ENCODE assay signal across 14 mouse cellular contexts in genomic region chr5:14994124-14994523, GRCm38 (mm10). TPM values are rescaled to one million over a fixed set of nuclear protein-coding genes. Genes with fewer than 3 reads are reported as not detected.
DNase-seq lines count a peak whose midpoint lies in the region; ATAC-seq lines count a peak whose summit lies in the region.
"Not testable (repeated sequence)": the region's sequence is repeated elsewhere in the genome, so short reads cannot be mapped to it uniquely, and the experiment has no call there.
"Had no signal": no experiment of that assay in that cellular context is flagged by ENCODE, and none has a peak within 500 bp of the region (broad histone marks: within the 10 kb centered on the region; RNA-seq: fewer than 3 reads in every experiment).

No protein-coding gene starts in this region.

- not testable (repeated sequence) for H3K36me3 ChIP-seq in forebrain, embryonic 11.5 days (ENCODE audit: control insufficient read depth, insufficient read depth, low read length); heart, embryonic 14.5 days (ENCODE audit: control insufficient read depth, insufficient read depth, low read length); hindbrain, embryonic 15.5 days; kidney, embryonic 16.5 days (ENCODE audit: insufficient read depth, low read length); liver, embryonic 11.5 days (ENCODE audit: control insufficient read depth, insufficient read depth, low read length); midbrain, embryonic 15.5 days (replicated peaks); stomach, embryonic 15.5 days

- H3K27me3 ChIP-seq in forebrain, embryonic 11.5 days (ENCODE audit: control insufficient read depth, insufficient read depth, low read length); heart, embryonic 14.5 days (ENCODE audit: control insufficient read depth, insufficient read depth, low read length); hindbrain, embryonic 15.5 days; kidney, embryonic 16.5 days (ENCODE audit: insufficient read depth, low read length); liver, embryonic 11.5 days (replicated peaks; ENCODE audit: control insufficient read depth, insufficient read depth, low read length); midbrain, embryonic 15.5 days (replicated peaks); stomach, embryonic 15.5 days (replicated peaks): not testable (repeated sequence)

- H3K9ac ChIP-seq in forebrain, embryonic 11.5 days (ENCODE audit: low read length); heart, embryonic 14.5 days (ENCODE audit: low read length); hindbrain, embryonic 15.5 days; kidney, embryonic 16.5 days (replicated peaks; ENCODE audit: low read length); liver, embryonic 11.5 days (ENCODE audit: low read depth, low read length); midbrain, embryonic 15.5 days; stomach, embryonic 15.5 days: not testable (repeated sequence)

- not testable (repeated sequence) for H3K4me1 ChIP-seq in forebrain, embryonic 11.5 days (replicated peaks; ENCODE audit: control insufficient read depth, insufficient read depth, low read length); heart, embryonic 14.5 days (ENCODE audit: control insufficient read depth in 2 of 2, insufficient read depth in 2 of 2, low read length in 2 of 2); hindbrain, embryonic 15.5 days (replicated peaks); kidney, embryonic 16.5 days (ENCODE audit: insufficient read depth, low read length); liver, embryonic 11.5 days (replicated peaks; ENCODE audit: control insufficient read depth, insufficient read depth, low read length); midbrain, embryonic 15.5 days; stomach, embryonic 15.5 days

- peak; percentile 89 for ATAC-seq in forebrain, embryonic 11.5 days (replicated peaks; ENCODE audit: low FRiP score)
- ATAC-seq in heart, embryonic 14.5 days (ENCODE audit: insufficient number of reproducible peaks, insufficient read depth, low FRiP score, low read depth): peak; percentile 64
- peak; percentile 77; the same call in 1 of the 2 replicates for ATAC-seq in hindbrain, embryonic 15.5 days (ENCODE audit: low FRiP score, low read depth)
- ATAC-seq in kidney, embryonic 16.5 days (ENCODE audit: low FRiP score, low TSS enrichment): peak; percentile 69; the same call in 1 of the 2 replicates
- ATAC-seq in liver, embryonic 11.5 days (replicated peaks; ENCODE audit: low FRiP score): peak; percentile 83; the same call in 1 of the 2 replicates
- peak; percentile 75; the same call in 1 of the 2 replicates for ATAC-seq in midbrain, embryonic 15.5 days (replicated peaks)
- ATAC-seq in stomach, embryonic 15.5 days (ENCODE audit: insufficient read depth, low FRiP score, low read depth): peak; percentile 71; the same call in 1 of the 2 replicates

- H3K4me2 ChIP-seq in forebrain, embryonic 11.5 days (ENCODE audit: low read depth, low read length, severe bottlenecking); heart, embryonic 14.5 days (ENCODE audit: low read length); hindbrain, embryonic 15.5 days; kidney, embryonic 16.5 days (replicated peaks; ENCODE audit: low read depth, low read length); liver, embryonic 11.5 days; midbrain, embryonic 15.5 days; stomach, embryonic 15.5 days: not testable (repeated sequence)

- H3K4me3 ChIP-seq in forebrain, embryonic 11.5 days (ENCODE audit: low read depth, low read length); heart, embryonic 14.5 days (ENCODE audit: control insufficient read depth in 1 of 2, insufficient read depth in 1 of 2, low read depth in 1 of 2, low read length in 2 of 2); hindbrain, embryonic 15.5 days; kidney, embryonic 16.5 days (ENCODE audit: low read length); liver, embryonic 11.5 days (ENCODE audit: low read depth, low read length); midbrain, embryonic 15.5 days; stomach, embryonic 15.5 days (replicated peaks): not testable (repeated sequence)

- WGBS in forebrain, embryonic 11.5 days: 91% methylated on average over 6 of the region's 6 CpGs
- WGBS in heart, embryonic 14.5 days: 80% methylated on average over 6 of the region's 6 CpGs
- 88% methylated on average over 6 of the region's 6 CpGs for WGBS in hindbrain, embryonic 15.5 days
- 84% methylated on average over 6 of the region's 6 CpGs for WGBS in kidney, embryonic 16.5 days
- 83% methylated on average over 6 of the region's 6 CpGs for WGBS in liver, embryonic 11.5 days
- WGBS in midbrain, embryonic 15.5 days: 85% methylated on average over 6 of the region's 6 CpGs
- WGBS in stomach, embryonic 15.5 days: 84% methylated on average over 6 of the region's 6 CpGs

- not testable (repeated sequence) for DNase-seq in forebrain, embryonic 11.5 days (ENCODE audit: low spot score); liver, embryonic 11.5 days (ENCODE audit: low spot score)

- not testable (repeated sequence) for H3K9me3 ChIP-seq in forebrain, embryonic 11.5 days (ENCODE audit: control insufficient read depth, low read length); kidney, embryonic 16.5 days (ENCODE audit: low read length); liver, embryonic 11.5 days (ENCODE audit: control insufficient read depth, low read length); stomach, embryonic 15.5 days
- peaks cover 18% of the 10 kb centered on the region for H3K9me3 ChIP-seq in heart, embryonic 14.5 days (ENCODE audit: control insufficient read depth, low read length)
- H3K9me3 ChIP-seq in hindbrain, embryonic 15.5 days: peaks cover 24% of the 10 kb centered on the region
- H3K9me3 ChIP-seq in midbrain, embryonic 15.5 days: peaks cover 24% of the 10 kb centered on the region

- H3K27ac ChIP-seq in forebrain, embryonic 11.5 days (ENCODE audit: low read depth, low read length); heart, embryonic 14.5 days (replicated peaks in 1 of 2; ENCODE audit: control insufficient read depth in 1 of 2, insufficient read depth in 1 of 2, low read depth in 2 of 2, low read length in 2 of 2); hindbrain, embryonic 15.5 days (replicated peaks); kidney, embryonic 16.5 days (ENCODE audit: low read length); liver, embryonic 11.5 days (ENCODE audit: low read depth, low read length); midbrain, embryonic 15.5 days; stomach, embryonic 15.5 days: not testable (repeated sequence)

RNA-seq across cellular contexts. Expression of gene Gm10354, which starts 15.4 kb away (rescaled TPM):
- not detected in 2 replicates for polyA plus RNA-seq in forebrain, embryonic 11.5 days (2014; fragmentation: Nextera tagmentation; extraction: Ambion mirVana)
- not detected in 2 replicates for polyA plus RNA-seq in heart, embryonic 14.5 days (2014; fragmentation: Nextera tagmentation; extraction: Ambion mirVana)
- not detected in 2 replicates for polyA plus RNA-seq in hindbrain, embryonic 15.5 days (2015; fragmentation: Nextera tagmentation; extraction: Ambion mirVana)
- not detected in 2 replicates for polyA plus RNA-seq in kidney, embryonic 16.5 days (2015; fragmentation: Nextera tagmentation; extraction: Ambion mirVana)
- polyA plus RNA-seq in liver, embryonic 11.5 days (2014; fragmentation: Nextera tagmentation; extraction: Ambion mirVana): not detected in 2 replicates
- polyA plus RNA-seq in midbrain, embryonic 15.5 days (2015; fragmentation: Nextera tagmentation; extraction: Ambion mirVana): not detected in 2 replicates
- polyA plus RNA-seq in stomach, embryonic 15.5 days (2015; fragmentation: Nextera tagmentation; extraction: Ambion mirVana): not detected in 2 replicates
- polyA plus RNA-seq: cerebellum, adult 2 months; intestine, embryonic 15.5 days; liver, embryonic 12.5 days; lung, adult 2 months; macrophage; midbrain, embryonic 10.5 days; myocyte had no signal

RNA-seq across cellular contexts. Expression of gene Gm17019, which starts 38.7 kb away (rescaled TPM):
- polyA plus RNA-seq in forebrain, embryonic 11.5 days (2014; fragmentation: Nextera tagmentation; extraction: Ambion mirVana): not detected in 2 replicates
- not detected in 2 replicates for polyA plus RNA-seq in heart, embryonic 14.5 days (2014; fragmentation: Nextera tagmentation; extraction: Ambion mirVana)
- polyA plus RNA-seq in hindbrain, embryonic 15.5 days (2015; fragmentation: Nextera tagmentation; extraction: Ambion mirVana): not detected in 2 replicates
- polyA plus RNA-seq in kidney, embryonic 16.5 days (2015; fragmentation: Nextera tagmentation; extraction: Ambion mirVana): not detected in 2 replicates
- polyA plus RNA-seq in liver, embryonic 11.5 days (2014; fragmentation: Nextera tagmentation; extraction: Ambion mirVana): not detected in 2 replicates
- not detected in 2 replicates for polyA plus RNA-seq in midbrain, embryonic 15.5 days (2015; fragmentation: Nextera tagmentation; extraction: Ambion mirVana)
- not detected in 2 replicates for polyA plus RNA-seq in stomach, embryonic 15.5 days (2015; fragmentation: Nextera tagmentation; extraction: Ambion mirVana)
- polyA plus RNA-seq: cerebellum, adult 2 months; intestine, embryonic 15.5 days; liver, embryonic 12.5 days; lung, adult 2 months; macrophage; midbrain, embryonic 10.5 days; myocyte had no signal

RNA-seq across cellular contexts. Expression of gene Speer4e, which starts 55.9 kb away (rescaled TPM):
- polyA plus RNA-seq in forebrain, embryonic 11.5 days (2014; fragmentation: Nextera tagmentation; extraction: Ambion mirVana): not detected in 2 replicates
- polyA plus RNA-seq in heart, embryonic 14.5 days (2014; fragmentation: Nextera tagmentation; extraction: Ambion mirVana): 0.14 TPM in 1 of 2 replicates, not detected in the other
- polyA plus RNA-seq in hindbrain, embryonic 15.5 days (2015; fragmentation: Nextera tagmentation; extraction: Ambion mirVana): not detected in 2 replicates
- polyA plus RNA-seq in kidney, embryonic 16.5 days (2015; fragmentation: Nextera tagmentation; extraction: Ambion mirVana): not detected in 2 replicates
- not detected in 2 replicates for polyA plus RNA-seq in liver, embryonic 11.5 days (2014; fragmentation: Nextera tagmentation; extraction: Ambion mirVana)
- not detected in 2 replicates for polyA plus RNA-seq in midbrain, embryonic 15.5 days (2015; fragmentation: Nextera tagmentation; extraction: Ambion mirVana)
- not detected in 2 replicates for polyA plus RNA-seq in stomach, embryonic 15.5 days (2015; fragmentation: Nextera tagmentation; extraction: Ambion mirVana)
- polyA plus RNA-seq: cerebellum, adult 2 months; intestine, embryonic 15.5 days; liver, embryonic 12.5 days; lung, adult 2 months; macrophage; midbrain, embryonic 10.5 days; myocyte had no signal
